Mouse (Mus musculus): Measurements from ENCODE around the gene Mical2. TPM values are rescaled to one million over a fixed set of nuclear protein-coding genes. Genes with fewer than 3 reads are reported as not detected.

Gene Mical2
- polyA plus RNA-seq, 1 experiment from 2014 or later, result 3.9 TPM

DNA sequence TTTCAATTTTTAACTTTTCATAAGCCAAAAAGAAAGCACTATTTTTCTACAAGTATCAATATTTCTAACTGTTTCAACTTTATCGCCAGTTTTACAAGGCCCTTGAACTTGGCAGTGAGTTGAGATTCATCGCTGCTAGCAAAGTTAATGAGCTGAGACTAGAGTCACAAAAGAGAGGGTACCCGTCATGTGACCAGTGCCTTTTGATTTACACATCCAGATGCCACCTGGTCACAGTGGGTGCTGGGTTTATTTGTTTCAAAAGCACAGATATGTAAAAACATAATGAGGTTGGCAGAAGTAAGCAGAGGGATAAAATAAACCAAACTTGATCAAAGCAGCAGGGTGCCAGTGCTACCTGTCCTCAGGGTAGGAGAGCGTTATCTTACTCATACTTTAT is 126.3 kb downstream of the Mical2 start:
- no peak overlapping the region for H3K4me2 ChIP-seq
- no peak overlapping the region for H3K9ac ChIP-seq (replicated peaks)
- peaks cover 16% of the 10 kb centered on the region for H3K4me1 ChIP-seq
- H3K27ac ChIP-seq (replicated peaks), result no peak overlapping the region
- H3K27me3 ChIP-seq (replicated peaks), result no peaks in the 10 kb centered on the region
- H3K4me3 ChIP-seq (replicated peaks), result no peak overlapping the region
- 42% methylated on average over 4 of the region's 4 CpGs for WGBS
- no peaks in the 10 kb centered on the region for H3K36me3 ChIP-seq
- no peaks in the 10 kb centered on the region for H3K9me3 ChIP-seq (replicated peaks)
- ATAC-seq (ENCODE audit: low FRiP score), result no peak

DNA sequence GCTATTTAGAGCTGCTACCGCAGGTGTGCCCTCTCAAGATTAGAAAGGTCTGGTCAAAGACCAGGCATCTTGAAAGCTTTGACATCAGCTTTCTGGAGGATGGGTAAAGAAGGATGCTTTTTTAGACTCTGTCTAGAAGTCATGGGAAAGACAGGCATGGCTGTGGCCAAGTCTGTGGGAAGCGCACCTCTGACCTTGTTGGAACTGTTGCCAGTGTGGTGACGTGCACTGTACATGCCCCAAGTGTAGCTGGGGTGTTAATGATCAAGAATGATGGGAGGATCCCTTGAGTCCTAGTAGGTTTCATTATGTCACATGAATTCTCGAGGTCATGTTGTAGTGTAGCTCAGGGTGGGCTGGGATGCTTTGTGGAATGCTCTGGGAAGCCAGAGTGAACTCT is 127.4 kb downstream of the Mical2 start:
- Histone ChIP-seq H3K9ac (replicated peaks) (no peak overlapping the region), H3K36me3 (no peaks in the 10 kb centered on the region), H3K4me2 (no peak overlapping the region), H3K9me3 (replicated peaks) (no peaks in the 10 kb centered on the region), H3K27ac (replicated peaks) (no peak overlapping the region), H3K4me1 (peaks cover 16% of the 10 kb centered on the region), H3K27me3 (replicated peaks) (no peaks in the 10 kb centered on the region), H3K4me3 (replicated peaks) (no peak overlapping the region)
- no peak for ATAC-seq (ENCODE audit: low FRiP score)
- WGBS, result 82% methylated on average over 4 of the region's 4 CpGs

DNA sequence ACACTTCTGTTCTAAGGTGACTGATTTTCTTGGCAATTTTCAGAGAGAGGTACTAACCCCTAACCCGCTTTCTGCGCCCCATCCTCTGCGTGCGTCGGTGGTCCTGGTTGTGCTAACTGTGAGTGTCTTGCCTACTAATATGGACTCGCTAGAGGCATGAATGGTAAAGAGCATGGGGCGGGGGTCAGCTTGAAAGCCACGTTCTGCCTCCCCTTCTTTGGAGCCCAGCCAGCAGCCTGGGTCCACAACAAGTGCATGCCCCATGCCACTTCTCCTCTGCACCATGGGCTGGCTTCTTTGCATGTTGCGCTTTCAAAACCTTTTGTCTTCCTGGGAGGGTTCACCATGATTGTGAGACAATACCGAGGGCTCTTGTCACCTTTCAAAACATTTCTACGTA is 128.3 kb downstream of the Mical2 start:
- no peak overlapping the region for H3K9ac ChIP-seq (replicated peaks)
- peaks cover 16% of the 10 kb centered on the region for H3K4me1 ChIP-seq
- ATAC-seq (ENCODE audit: low FRiP score), result no peak
- H3K36me3 ChIP-seq, result no peaks in the 10 kb centered on the region
- no peaks in the 10 kb centered on the region for H3K27me3 ChIP-seq (replicated peaks)
- no peak overlapping the region for H3K4me3 ChIP-seq (replicated peaks)
- H3K9me3 ChIP-seq (replicated peaks), result no peaks in the 10 kb centered on the region
- H3K4me2 ChIP-seq, result no peak overlapping the region
- H3K27ac ChIP-seq (replicated peaks), result no peak overlapping the region
- WGBS, result 61% methylated on average over 11 of the region's 11 CpGs

DNA sequence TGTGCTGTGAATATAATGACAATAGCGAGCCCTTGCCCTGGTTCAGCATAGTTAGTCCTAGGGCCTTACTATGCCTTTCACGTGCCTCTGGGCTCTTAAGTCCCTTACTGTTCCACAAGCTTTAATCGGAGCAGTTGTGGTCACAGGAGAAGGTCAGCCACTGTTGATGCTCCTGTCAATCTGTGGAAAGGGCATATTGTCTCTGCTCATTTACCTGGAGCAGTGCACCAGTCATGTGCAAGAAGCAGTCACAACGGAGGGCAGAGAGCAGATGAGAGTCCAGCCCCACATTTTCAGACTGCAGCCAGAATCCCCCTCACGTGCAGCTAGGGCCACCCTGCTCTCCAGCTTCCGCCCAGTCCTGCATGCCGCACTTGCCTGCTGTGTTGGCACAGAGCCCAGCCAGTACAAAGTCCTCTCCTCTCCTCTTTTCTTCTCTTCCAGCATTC is 128.9 kb downstream of the Mical2 start:
- no peaks in the 10 kb centered on the region for H3K36me3 ChIP-seq
- H3K4me3 ChIP-seq (replicated peaks), result no peak overlapping the region
- no peak overlapping the region for H3K4me2 ChIP-seq
- H3K9ac ChIP-seq (replicated peaks), result no peak overlapping the region
- no peaks in the 10 kb centered on the region for H3K9me3 ChIP-seq (replicated peaks)
- peak; percentile 75 for ATAC-seq (ENCODE audit: low FRiP score)
- 25% methylated on average over 7 of the region's 7 CpGs for WGBS
- H3K27ac ChIP-seq (replicated peaks), result 0 out of 2 replicates have a peak overlapping the region, but pooled peaks have one; percentile 2
- H3K4me1 ChIP-seq, result peaks cover 16% of the 10 kb centered on the region
- H3K27me3 ChIP-seq (replicated peaks), result no peaks in the 10 kb centered on the region

DNA sequence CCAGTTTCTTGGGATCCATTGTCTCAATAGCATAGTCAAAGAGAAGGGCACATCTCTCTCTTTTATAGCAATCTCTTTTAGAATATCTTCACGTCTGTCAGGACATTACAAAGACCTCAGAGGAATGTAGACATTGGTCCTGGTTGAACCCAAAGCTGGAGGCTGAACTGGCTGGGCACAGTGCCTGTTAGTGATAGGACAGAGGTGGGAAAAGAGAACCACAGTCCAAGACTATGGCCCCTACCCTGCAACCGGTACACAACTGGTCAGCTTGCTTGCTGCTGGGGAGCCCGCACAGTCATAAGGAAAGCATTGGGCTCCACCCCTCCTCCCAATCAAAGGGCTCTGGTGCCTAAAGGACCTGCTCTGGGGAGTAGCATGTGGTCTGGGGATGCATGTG is 133.9 kb downstream of the Mical2 start:
- ATAC-seq (ENCODE audit: low FRiP score), result no peak
- Histone ChIP-seq H3K9me3 (replicated peaks) (no peaks in the 10 kb centered on the region), H3K4me1 (peaks cover 8% of the 10 kb centered on the region), H3K27ac (replicated peaks) (no peak overlapping the region), H3K9ac (replicated peaks) (no peak overlapping the region), H3K4me3 (replicated peaks) (no peak overlapping the region), H3K4me2 (no peak overlapping the region), H3K27me3 (replicated peaks) (no peaks in the 10 kb centered on the region), H3K36me3 (no peaks in the 10 kb centered on the region)
- 80% methylated on average over 3 of the region's 3 CpGs for WGBS

DNA sequence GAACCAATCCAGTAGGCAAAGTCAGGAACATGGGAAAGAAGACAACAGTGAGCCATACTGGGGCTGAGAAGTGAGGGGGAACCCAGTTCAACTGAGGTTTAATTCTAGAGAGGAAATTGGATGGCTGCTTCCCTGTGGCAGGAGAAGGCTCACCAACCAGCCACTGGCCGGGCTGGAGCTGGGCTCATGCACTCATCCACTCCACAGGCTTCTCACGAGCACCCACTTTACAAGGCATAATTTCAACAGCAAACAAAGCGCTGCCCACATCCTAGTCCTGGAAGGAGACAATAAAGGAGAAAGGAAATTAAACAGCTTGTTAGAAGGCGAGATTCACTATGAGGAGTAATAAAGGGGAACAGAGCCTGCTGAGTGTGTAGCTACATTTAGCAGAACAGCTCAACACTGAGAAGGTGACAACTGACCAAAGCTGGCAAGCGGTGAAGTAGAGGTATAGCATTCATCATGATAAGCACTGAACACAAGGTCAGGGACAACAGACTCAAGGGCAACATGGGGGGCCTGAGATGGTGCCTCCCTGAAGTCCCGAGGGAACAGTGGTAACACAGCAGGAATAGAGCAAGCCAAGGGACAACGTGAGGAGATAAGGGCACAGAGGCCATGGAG is 137.0 kb downstream of the Mical2 start:
- Histone ChIP-seq H3K4me1 (no peaks in the 10 kb centered on the region), H3K9ac (replicated peaks) (no peak overlapping the region), H3K4me3 (replicated peaks) (no peak overlapping the region), H3K4me2 (no peak overlapping the region), H3K27me3 (replicated peaks) (no peaks in the 10 kb centered on the region), H3K9me3 (replicated peaks) (no peaks in the 10 kb centered on the region), H3K27ac (replicated peaks) (no peak overlapping the region), H3K36me3 (no peaks in the 10 kb centered on the region)
- WGBS, result 54% methylated on average over 7 of the region's 7 CpGs
- ATAC-seq (ENCODE audit: low FRiP score), result no peak

DNA sequence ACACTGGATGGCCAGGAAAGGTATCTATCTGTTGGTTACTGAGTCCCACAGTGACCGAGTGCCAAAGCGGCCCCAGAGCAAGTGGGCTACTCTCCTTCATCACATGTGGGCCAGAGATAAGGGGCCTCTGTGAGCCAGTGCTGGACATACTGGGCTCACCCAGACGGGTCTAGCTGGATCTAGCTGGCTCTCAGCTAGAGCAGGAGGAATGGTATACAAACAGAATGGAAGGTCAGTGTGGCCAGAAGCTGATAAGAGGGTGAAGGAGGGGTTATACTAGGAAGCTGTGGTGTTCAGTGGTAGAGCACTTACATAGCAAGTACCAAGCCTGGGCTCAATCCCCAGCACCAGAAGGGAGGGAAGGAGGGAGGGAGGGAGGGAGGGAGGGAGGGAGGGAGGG is 140.2 kb downstream of the Mical2 start:
- Histone ChIP-seq H3K27ac (replicated peaks) (no peak overlapping the region), H3K4me1 (no peaks in the 10 kb centered on the region), H3K4me2 (no peak overlapping the region), H3K27me3 (replicated peaks) (no peaks in the 10 kb centered on the region), H3K9ac (replicated peaks) (no peak overlapping the region), H3K9me3 (replicated peaks) (no peaks in the 10 kb centered on the region), H3K4me3 (replicated peaks) (no peak overlapping the region), H3K36me3 (no peaks in the 10 kb centered on the region)
- 92% methylated on average over 3 of the region's 3 CpGs for WGBS
- no peak for ATAC-seq (ENCODE audit: low FRiP score)

DNA sequence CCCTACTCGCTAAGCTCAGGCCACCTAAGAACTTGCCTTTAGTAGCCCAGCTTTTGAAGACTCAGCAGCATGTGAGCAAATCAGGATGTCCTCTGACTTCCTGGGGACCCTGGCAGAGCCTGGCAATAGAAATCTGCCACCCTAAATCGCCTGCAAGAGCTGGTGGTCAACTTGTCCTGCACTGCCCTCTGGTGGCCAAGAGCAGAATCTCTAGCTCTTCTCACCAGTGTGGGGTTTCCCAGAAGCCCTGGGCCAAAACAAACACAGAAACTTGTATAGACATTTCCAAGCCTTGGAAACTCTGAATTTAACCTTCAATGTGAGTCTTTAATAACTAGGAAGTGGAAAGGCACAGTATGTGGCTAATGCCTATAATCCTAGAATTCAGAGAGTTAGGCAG is 143.4 kb downstream of the Mical2 start:
- Histone ChIP-seq H3K4me3 (replicated peaks) (no peak overlapping the region), H3K27me3 (replicated peaks) (no peaks in the 10 kb centered on the region), H3K27ac (replicated peaks) (no peak overlapping the region), H3K9ac (replicated peaks) (no peak overlapping the region), H3K4me1 (no peaks in the 10 kb centered on the region), H3K36me3 (no peaks in the 10 kb centered on the region), H3K9me3 (replicated peaks) (no peaks in the 10 kb centered on the region), H3K4me2 (no peak overlapping the region)
- peak; percentile 78; the same call in 1 of the 2 replicates for ATAC-seq (ENCODE audit: low FRiP score)
- WGBS, result 28% methylated on average over 2 of the region's 2 CpGs

DNA sequence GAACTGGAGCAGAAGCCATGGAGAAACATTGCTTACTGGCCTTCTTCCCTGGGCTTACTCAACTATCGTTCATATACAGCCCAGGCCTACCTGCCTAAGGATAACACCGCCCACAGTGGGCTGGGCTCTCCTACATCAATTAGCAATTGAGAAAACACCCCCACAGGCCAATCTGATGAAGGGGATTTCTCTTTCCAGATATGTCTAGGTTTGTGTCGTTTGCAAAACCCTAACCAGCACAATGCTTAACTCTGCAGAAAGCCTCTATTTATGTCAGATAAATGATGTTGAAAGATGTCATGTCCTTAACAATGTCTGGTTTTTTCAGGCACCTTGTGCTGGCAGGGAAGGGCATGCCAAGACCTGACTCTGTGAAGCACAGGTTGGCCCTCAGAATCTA is 144.3 kb downstream of the Mical2 start:
- ATAC-seq (ENCODE audit: low FRiP score), result no peak
- Histone ChIP-seq H3K4me2 (no peak overlapping the region), H3K27me3 (replicated peaks) (no peaks in the 10 kb centered on the region), H3K27ac (replicated peaks) (no peak overlapping the region), H3K9me3 (replicated peaks) (no peaks in the 10 kb centered on the region), H3K9ac (replicated peaks) (no peak overlapping the region), H3K4me3 (replicated peaks) (no peak overlapping the region), H3K36me3 (no peaks in the 10 kb centered on the region), H3K4me1 (no peaks in the 10 kb centered on the region)
- 91% methylated on average over 3 of the region's 3 CpGs for WGBS

DNA sequence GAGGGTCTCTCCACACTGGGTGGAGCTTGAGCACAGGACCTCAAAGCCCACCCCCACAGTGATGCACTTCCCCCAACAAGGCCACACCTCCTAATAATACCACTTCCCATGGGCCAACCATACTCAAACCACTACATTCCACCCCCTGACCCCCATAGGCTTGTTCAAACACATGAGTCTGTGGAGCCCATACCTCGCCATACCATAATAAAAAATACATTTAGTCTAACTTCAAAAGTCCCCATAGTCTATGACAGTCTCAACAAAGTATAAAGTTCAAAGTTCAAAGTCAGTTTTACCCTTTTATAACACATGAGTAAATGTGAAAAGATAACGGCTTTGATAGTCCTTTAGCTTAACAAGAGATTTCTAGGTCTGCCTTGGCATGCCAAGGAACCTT is 145.7 kb downstream of the Mical2 start:
- no peak for ATAC-seq (ENCODE audit: low FRiP score)
- WGBS, result 80% methylated on average over 2 of the region's 2 CpGs
- no peak overlapping the region for H3K9ac ChIP-seq (replicated peaks)

DNA sequence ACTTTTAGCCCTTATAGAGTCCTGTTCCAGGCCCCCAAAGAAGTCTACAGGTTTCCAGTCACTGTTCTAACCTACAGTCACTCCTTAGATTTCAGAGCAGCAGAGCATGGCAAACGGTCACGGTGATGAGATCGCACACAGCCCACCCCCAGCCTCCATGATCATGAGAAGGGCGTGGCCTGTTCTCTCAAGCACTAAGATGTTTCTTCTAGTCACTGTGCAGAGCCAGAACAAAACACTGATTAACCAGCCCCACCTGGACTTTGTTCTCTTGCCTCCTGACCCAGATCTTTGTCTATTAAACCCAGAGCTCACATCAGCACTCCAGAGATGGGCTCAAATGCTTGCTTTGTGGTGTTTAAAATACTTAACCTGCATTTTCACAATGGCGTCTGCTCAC is 148.4 kb downstream of the Mical2 start:
- Histone ChIP-seq H3K4me3 (replicated peaks) (no peak overlapping the region), H3K9ac (replicated peaks) (no peak overlapping the region), H3K27ac (replicated peaks) (no peak overlapping the region), H3K4me2 (no peak overlapping the region), H3K36me3 (no peaks in the 10 kb centered on the region), H3K9me3 (replicated peaks) (no peaks in the 10 kb centered on the region), H3K4me1 (no peaks in the 10 kb centered on the region), H3K27me3 (replicated peaks) (no peaks in the 10 kb centered on the region)
- ATAC-seq (ENCODE audit: low FRiP score), result no peak
- WGBS, result 90% methylated on average over 5 of the region's 5 CpGs

More for the DNA sequence above, 145.7 kb downstream of the Mical2 start:
- Histone ChIP-seq H3K4me3 (replicated peaks) (no peak overlapping the region), H3K27ac (replicated peaks) (no peak overlapping the region), H3K36me3 (no peaks in the 10 kb centered on the region), H3K9me3 (replicated peaks) (no peaks in the 10 kb centered on the region), H3K4me2 (no peak overlapping the region), H3K4me1 (no peaks in the 10 kb centered on the region), H3K27me3 (replicated peaks) (no peaks in the 10 kb centered on the region)

DNA sequence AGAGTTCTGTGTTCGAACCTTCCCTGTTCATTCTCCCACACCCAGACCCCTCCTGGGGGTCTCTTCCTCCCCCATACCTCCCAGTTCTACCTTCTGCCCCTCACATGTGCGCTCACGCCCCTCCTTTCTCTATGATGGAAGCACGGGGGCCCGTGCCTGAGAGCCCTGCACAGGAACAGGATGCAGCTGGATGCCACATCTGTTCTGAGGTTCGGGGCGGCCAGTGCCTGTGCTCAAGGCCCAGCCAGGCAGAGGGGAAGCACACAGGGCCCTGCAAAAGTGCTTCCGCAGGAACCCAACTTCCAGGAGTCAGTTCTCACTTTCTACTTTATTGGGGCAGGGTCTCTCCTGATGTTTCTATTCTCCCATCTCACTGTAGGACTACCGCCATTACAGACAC is 149.4 kb downstream of the Mical2 start:
- Histone ChIP-seq H3K9me3 (replicated peaks) (no peaks in the 10 kb centered on the region), H3K4me1 (no peaks in the 10 kb centered on the region), H3K4me3 (replicated peaks) (no peak overlapping the region), H3K9ac (replicated peaks) (no peak overlapping the region), H3K27me3 (replicated peaks) (no peaks in the 10 kb centered on the region), H3K27ac (replicated peaks) (no peak overlapping the region), H3K36me3 (no peaks in the 10 kb centered on the region), H3K4me2 (no peak overlapping the region)
- WGBS, result 80% methylated on average over 9 of the region's 9 CpGs
- no peak for ATAC-seq (ENCODE audit: low FRiP score)

DNA sequence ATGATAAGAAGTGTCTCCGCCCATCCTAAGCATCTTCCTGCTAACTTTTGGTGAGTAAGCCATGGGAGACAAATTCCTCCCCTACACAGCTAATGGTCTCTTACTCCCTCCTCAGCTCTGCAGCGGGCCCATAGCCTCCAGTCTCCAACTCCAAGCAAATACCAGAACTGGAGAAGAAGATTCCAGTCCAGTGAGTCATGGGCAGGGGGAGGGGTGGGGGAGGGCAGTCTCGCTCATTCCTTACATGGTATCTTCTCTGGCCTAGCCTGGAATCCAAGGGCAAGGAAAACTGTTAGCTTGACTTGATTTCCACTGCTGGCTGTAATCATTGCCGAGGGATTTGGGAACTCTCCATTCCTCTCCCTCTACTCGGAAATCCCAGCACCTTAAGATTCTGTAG is 150.2 kb downstream of the Mical2 start:
- no peak for ATAC-seq (ENCODE audit: low FRiP score)
- Histone ChIP-seq H3K4me2 (no peak overlapping the region), H3K9ac (replicated peaks) (no peak overlapping the region), H3K27ac (replicated peaks) (no peak overlapping the region), H3K36me3 (no peaks in the 10 kb centered on the region), H3K4me1 (no peaks in the 10 kb centered on the region), H3K4me3 (replicated peaks) (no peak overlapping the region), H3K9me3 (replicated peaks) (no peaks in the 10 kb centered on the region), H3K27me3 (replicated peaks) (no peaks in the 10 kb centered on the region)
- WGBS, result 68% methylated on average over 5 of the region's 5 CpGs

Measured in neural tube, embryonic 15.5 days (tissue).